Mouse (Mus musculus): ENCODE data around the gene Rnf13. TPM values are rescaled to one million over a fixed set of nuclear protein-coding genes. Genes with fewer than 3 reads are reported as not detected.

Gene Rnf13
- total and polyA plus RNA-seq, 3 experiments: 18.8 to 26.1 TPM; not detected in 1

DNA sequence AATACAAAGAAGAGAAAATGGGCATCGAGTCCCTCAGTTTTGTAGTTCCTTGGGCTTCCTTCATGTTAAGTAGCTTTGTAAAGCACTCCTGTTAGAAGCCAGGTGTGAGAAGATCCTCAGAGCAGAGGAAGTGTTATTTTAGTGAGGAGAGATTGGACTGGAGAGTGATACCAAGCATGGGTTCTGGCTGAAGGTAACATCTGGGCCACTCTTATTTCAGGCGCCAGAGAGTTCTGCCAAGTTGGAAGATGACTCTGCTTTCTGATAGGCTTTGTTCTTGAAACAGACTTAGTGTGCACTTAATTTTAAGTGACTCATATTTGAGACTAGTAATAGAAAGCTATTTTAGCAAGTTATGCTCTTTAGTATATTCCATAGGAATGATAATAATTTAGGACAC lies 41.1 kb downstream of the Rnf13 start:
- Histone ChIP-seq H3K4me1 (ENCODE audit: control insufficient read depth in 1 of 2, insufficient read depth in 2 of 2, low read length in 2 of 2) (no peaks in the 10 kb centered on the region), H3K27me3 (ENCODE audit: control insufficient read depth in 1 of 2, insufficient read depth in 2 of 2, low read length in 2 of 2) (no peaks in the 10 kb centered on the region), H3K4me3 (ENCODE audit: control insufficient read depth in 1 of 2, insufficient read depth in 1 of 2, low read depth in 2 of 2, low read length in 2 of 2) (no peak overlapping the region), H3K36me3 (ENCODE audit: control insufficient read depth in 1 of 2, insufficient read depth in 2 of 2, low read length in 2 of 2) (peaks cover 0 to 14% of the 10 kb centered on the region in 2 experiments; a peak in 2 of 4 replicates), H3K9ac (ENCODE audit: control insufficient read depth, low read depth, low read length, poor library complexity, severe bottlenecking) (no peak overlapping the region), H3K27ac (ENCODE audit: control insufficient read depth, low read depth, low read length) (no peak overlapping the region), H3K79me2 (ENCODE audit: control insufficient read depth, insufficient read depth, low read length, poor library complexity) (no peaks in the 10 kb centered on the region), H3K9me3 (replicated peaks; ENCODE audit: insufficient read depth, low read length) (no peaks in the 10 kb centered on the region)
- no peak for DNase-seq (ENCODE audit: low read depth, low spot score)
- TF ChIP-seq TCF12 (IDR thresholded peaks at IDR 0.05; ENCODE audit: low read depth, low read length) (no peak), NRF1 (IDR thresholded peaks at IDR 0.05; ENCODE audit: insufficient read depth, low read depth, low read length, poor library complexity, severe bottlenecking) (no peak)

DNA sequence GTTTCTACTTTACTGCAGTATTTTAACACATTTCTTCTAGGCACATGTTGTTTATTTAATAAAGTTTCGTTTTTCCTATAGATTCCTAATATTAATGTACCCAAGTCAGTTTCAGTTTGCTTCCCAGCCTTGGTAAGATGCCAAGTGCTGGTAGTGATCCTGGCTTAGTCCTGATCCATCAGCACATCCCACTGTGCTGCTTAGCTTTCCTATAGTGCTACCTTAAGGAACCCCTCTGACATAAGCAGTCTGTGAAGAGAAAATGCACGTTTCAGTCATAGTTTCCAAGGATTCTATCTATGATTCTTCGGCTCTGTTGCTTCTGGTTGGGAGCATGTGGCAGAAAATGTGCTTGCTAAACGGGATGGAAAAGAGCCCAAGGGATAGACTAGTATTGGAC lies 52.6 kb downstream of the Rnf13 start:
- no peak for DNase-seq (ENCODE audit: low read depth, low spot score)
- no peak for TF ChIP-seq CTCF (IDR thresholded peaks at IDR 0.05 in 2 of 3, conservative IDR thresholded peaks at IDR 0.05 in 1 of 3; ENCODE audit: control insufficient read depth in 1 of 3, insufficient read depth in 1 of 3, low read depth in 2 of 3, low read length in 3 of 3, poor library complexity in 1 of 3, severe bottlenecking in 1 of 3)
- TF ChIP-seq UBTF (IDR thresholded peaks at IDR 0.05; ENCODE audit: borderline replicate concordance, insufficient read depth, low read depth, low read length): no peak
- no peak for TF ChIP-seq MAFK (IDR thresholded peaks at IDR 0.05; ENCODE audit: borderline replicate concordance, low read depth, low read length)
- TF ChIP-seq NELFE (IDR thresholded peaks at IDR 0.05; ENCODE audit: low read depth, low read length): no peak
- no peak for TF ChIP-seq MYB (IDR thresholded peaks at IDR 0.05; ENCODE audit: low read depth, low read length)
- no peak for TF ChIP-seq ZNF384 (IDR thresholded peaks at IDR 0.05; ENCODE audit: low read depth, low read length)
- TF ChIP-seq SIN3A (IDR thresholded peaks at IDR 0.05; ENCODE audit: low read length): no peak
- TF ChIP-seq TBP (IDR thresholded peaks at IDR 0.05; ENCODE audit: low read depth, low read length): no peak
- TF ChIP-seq KAT2A (conservative IDR thresholded peaks at IDR 0.05; ENCODE audit: low read depth, low read length): no peak
- no peak for TF ChIP-seq POLR2AphosphoS2 (IDR thresholded peaks at IDR 0.05; ENCODE audit: low read length)
- TF ChIP-seq MYC (IDR thresholded peaks at IDR 0.05; ENCODE audit: low read depth, low read length): no peak
- no peak for TF ChIP-seq ELF1 (IDR thresholded peaks at IDR 0.05; ENCODE audit: low read depth, low read length)
- no peak for TF ChIP-seq CHD2 (IDR thresholded peaks at IDR 0.05; ENCODE audit: low read length)
- no peak for TF ChIP-seq TCF12 (IDR thresholded peaks at IDR 0.05; ENCODE audit: low read depth, low read length)
- TF ChIP-seq ZMIZ1 (IDR thresholded peaks at IDR 0.05; ENCODE audit: low read depth, low read length): no peak
- TF ChIP-seq MAZ (IDR thresholded peaks at IDR 0.05; ENCODE audit: low read depth, low read length): no peak
- Histone ChIP-seq H3K4me1 (ENCODE audit: control insufficient read depth in 1 of 2, insufficient read depth in 2 of 2, low read length in 2 of 2) (no peaks in the 10 kb centered on the region), H3K27ac (ENCODE audit: control insufficient read depth, low read depth, low read length) (no peak overlapping the region), H3K36me3 (ENCODE audit: control insufficient read depth in 1 of 2, insufficient read depth in 2 of 2, low read length in 2 of 2) (peaks cover 0 to 2% of the 10 kb centered on the region in 2 experiments; a peak in 1 of 4 replicates), H3K79me2 (ENCODE audit: control insufficient read depth, insufficient read depth, low read length, poor library complexity) (no peaks in the 10 kb centered on the region), H3K4me3 (ENCODE audit: control insufficient read depth in 1 of 2, insufficient read depth in 1 of 2, low read depth in 2 of 2, low read length in 2 of 2) (no peak overlapping the region), H3K27me3 (ENCODE audit: control insufficient read depth in 1 of 2, insufficient read depth in 2 of 2, low read length in 2 of 2) (no peaks in the 10 kb centered on the region), H3K9me3 (replicated peaks; ENCODE audit: insufficient read depth, low read length) (no peaks in the 10 kb centered on the region), H3K9ac (ENCODE audit: control insufficient read depth, low read depth, low read length, poor library complexity, severe bottlenecking) (no peak overlapping the region)

Measured in MEL (cell line).